Mouse (Mus musculus) MEL (cell line): Measurements from ENCODE around the gene Egr2.

Experiments
- CHD2 ChIP-seq: IDR thresholded peaks from 2 replicates; pipeline ENCODE4 v1.6.1; 2011; ENCODE audit warnings: low read length, improper control_type of control experiment
- GATA1 ChIP-seq: IDR thresholded peaks from 2 replicates; pipeline ENCODE4 v1.6.1; 2011; ENCODE audit warnings: low read depth, low read length, improper control_type of control experiment
- MAZ ChIP-seq: IDR thresholded peaks from 2 replicates; pipeline ENCODE4 v1.6.1; 2012; ENCODE audit warnings: low read depth, mild to moderate bottlenecking, inconsistent platforms, low read length, improper control_type of control experiment
- MEF2A ChIP-seq: IDR thresholded peaks from 2 replicates; pipeline ENCODE4 v1.6.1; 2014; ENCODE audit warnings: low read depth, mild to moderate bottlenecking, inconsistent platforms, low read length, improper control_type of control experiment; ENCODE audit not compliant: poor library complexity, insufficient replicate concordance, severe bottlenecking; ENCODE audit errors: extremely low read depth
- POLR2A ChIP-seq, 2 experiments: IDR thresholded peaks; 2 replicates each; pipeline ENCODE4 v1.6.1; 2011 to 2012; ENCODE audit warnings: low read length in 2 of 2, mild to moderate bottlenecking in 2 of 2, control low read depth in 1 of 2, improper control_type of control experiment in 1 of 2, low read depth in 1 of 2, moderate library complexity in 1 of 2; ENCODE audit not compliant: control insufficient read depth in 1 of 2, insufficient read depth in 1 of 2, poor library complexity in 1 of 2

DNA sequence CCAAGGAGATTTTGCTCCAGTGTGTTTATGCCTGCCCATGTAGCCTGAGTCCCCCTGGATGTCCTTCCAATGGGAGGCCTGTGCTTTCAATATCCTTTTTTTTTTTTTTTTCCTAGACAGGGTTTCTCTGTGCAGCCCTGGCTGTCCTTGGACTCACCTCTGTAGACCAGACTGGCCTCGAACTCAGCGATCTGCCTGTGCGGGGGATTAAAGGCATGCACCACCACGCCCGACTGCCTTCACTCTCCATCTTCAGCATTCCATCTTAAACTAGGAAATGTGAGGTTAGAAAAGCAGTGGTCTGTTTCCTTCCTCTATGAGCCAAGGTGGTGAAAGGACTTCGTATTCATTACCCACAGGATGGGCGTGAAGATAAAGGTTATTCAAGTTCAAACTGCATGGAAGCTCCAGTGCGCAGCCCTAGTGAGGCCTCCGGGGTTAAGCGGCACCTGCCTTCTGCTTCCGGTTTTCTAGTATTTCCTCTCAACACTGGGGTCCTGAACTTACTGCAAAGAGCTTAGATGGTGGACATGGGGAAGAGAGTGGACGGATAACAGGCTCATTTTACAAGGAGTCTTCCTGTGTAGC, 46.5 kb downstream of the Egr2 start:
- TF ChIP-seq MAZ (no peak), POLR2A (IDR thresholded peaks at IDR 0.05; ENCODE audit: control insufficient read depth in 1 of 2, insufficient read depth in 1 of 2, low read depth in 1 of 2, low read length in 2 of 2, poor library complexity in 1 of 2) (no peak), CHD2 (no peak), MEF2A (no peak), GATA1 (no peak)
